Mouse (Mus musculus) inflammation-experienced regulatory T-cells, adult 6 months (primary cell): Measurements from ENCODE around the gene Asz1. TPM values are rescaled to one million over a fixed set of nuclear protein-coding genes. Genes with fewer than 3 reads are reported as not detected.

ENCODE experiments used
- ATAC-seq: one replicate; pipeline ENCODE4 v1.8.0; 2017
- polyA plus RNA-seq, 3 experiments: library from polyadenylated mRNA; unstranded; fragments of 100-300 nt; shearing (Covaris generic); gene quantifications; one replicate each; pipeline ENCODE4 v1.2.1; 2017

Asz1 gene
- not detected for polyA plus RNA-seq

DNA sequence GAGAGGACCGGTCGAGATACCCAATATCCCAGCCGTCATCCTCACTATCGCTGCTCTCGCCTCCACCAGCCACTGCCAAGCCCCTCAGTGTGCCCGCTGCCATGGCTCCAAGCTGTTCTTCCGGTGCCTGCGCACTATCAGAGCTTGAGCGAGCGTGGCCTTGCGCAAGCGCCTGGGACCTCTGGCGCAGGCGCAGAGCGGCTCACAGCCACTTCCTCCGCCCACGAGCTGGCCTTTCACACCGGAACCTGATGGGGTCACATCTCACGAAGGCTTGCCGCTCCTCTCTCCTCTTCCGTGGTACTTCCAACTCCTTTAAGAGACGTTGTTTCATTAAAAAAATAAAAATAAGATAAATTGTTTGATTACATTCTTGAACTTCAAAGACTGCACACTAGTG, at the start of gene Asz1:
Gene Asz1, minus strand, starts transcription at position 128 of the 400 bp plus-strand sequence.
- no peak for ATAC-seq

DNA sequence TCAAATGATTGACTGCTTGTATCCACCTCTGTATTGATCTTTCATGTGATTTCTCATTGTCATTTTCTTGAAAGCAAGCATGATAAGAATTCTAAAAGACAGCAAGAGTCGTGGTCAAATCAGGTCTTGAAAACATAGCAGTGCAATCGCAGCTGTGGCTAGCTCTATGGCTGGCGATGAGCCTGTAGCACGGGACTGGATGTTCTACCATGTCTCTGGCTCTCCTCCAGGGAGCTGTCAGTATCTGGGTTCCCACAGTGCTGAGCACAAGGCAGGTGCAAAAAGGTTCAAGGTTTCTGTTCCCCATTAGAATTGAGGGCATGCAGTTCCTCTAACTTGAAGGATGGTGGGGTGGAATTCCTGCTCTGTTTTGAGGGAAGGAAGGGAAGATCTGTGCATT, 44.2 kb upstream of the Asz1 start:
- ATAC-seq = no peak

DNA sequence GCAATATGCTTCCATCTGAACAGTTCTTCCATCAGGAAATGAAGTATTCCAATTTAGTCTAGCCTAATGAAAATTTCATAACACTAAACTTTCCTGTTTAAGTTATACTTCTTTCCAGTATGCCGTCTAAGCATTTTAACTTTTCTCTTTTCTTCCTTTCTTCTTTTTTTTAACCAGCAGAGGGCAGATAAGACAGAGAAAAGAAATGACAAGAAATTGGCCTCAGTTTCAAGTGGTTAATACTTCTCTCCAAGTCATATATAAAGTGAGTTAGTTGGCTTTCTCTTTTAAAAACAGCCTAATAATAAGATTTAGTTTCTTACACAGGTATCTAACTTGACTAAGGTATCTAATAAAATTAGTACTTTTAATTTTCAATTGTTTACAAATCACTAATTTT, 26.4 kb upstream of the Asz1 start:
- ATAC-seq = no peak

DNA sequence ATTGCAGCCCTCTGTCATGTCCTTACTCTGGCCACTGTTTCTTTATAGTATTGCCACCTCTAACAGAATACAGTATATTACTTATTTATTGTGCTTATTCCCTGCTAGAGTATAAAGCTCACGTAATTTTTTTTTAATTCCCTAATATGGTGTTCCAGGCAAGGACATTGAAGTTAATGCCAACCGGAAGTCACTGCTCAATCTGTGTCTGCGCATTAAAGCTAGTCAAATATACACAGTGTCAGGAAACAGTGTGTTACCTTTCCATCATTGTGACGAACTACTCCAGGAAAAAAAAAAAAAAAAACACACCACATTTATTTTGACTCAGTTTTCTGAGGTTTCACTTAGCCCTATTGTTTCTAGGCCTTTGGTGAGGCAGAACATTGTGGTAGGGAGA, 19.2 kb upstream of the Asz1 start:
- ATAC-seq = no peak

DNA sequence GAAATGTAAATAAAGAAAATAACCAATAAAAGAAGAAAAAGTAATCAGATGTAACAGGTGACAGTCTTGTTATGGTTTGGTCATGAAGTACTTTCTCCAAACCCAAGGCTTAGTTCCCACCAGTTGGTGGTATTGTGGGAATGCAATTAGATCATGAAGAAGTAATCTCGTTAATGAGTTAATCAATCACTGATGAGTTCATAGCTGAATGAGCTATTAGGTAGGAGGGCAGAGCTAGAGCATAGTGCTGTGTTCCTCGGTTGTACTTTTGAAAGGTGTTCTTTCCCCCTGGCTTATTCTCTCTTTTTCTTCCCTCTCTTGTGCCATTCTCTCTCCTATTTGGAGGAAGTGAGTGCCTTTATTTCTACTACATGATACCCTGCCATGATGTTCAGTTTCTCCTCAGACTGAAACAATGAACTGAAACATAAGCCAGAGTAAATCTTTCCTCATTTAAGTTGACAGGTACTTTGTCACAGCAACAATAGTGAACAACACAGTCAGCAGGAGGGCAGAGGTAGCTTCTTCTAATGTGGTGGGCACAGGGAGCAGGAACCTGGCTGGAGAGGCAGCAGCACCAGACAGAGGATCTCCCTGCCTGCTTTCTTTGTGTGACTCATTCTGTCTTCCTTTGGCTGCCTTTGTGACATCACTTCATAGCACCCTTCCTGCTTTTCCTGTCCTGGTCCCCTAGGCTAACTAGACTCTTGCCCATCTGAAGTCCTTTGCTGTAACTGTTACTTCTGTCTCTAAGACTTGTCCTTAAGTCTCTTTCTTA, 18.5 kb upstream of the Asz1 start:
- no peak for ATAC-seq

DNA sequence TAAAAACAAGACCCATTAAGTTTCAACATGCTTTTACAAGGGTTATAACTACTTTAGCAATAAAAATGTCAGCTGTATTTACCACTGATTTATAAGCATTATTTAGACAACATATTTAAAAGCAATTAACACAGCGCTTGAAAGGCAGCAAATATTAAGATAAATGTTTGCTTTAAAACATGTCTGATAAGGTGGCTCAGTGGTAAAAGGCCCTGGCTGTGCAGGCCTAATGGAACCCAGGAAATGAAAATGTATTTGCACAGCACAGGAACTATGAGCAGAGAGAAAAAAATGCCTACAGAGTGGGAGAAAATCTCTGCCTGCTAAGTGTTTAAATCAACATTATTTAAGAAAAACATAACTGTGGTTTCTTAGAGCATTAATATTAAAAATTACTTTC, 12.0 kb downstream of the Asz1 start:
- ATAC-seq = no peak

DNA sequence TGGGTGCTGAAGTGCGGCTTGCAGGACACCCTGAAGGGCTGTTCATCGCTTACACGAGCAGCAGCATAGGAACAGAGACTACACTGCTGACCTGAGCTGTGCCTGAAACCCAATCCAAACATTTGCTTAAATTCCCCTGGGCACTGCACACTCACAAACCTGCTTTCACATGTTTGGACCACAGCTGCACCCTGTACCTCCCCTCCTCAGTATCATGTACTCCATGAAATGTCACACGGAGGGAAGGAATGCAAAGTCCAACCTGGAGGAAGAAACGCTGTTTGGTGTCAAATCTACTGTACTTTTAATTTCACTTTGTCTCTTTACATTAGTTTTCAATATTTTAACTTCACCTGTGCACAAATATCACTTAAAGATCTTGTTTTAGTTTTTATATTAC, 19.8 kb downstream of the Asz1 start:
- no peak for ATAC-seq

DNA sequence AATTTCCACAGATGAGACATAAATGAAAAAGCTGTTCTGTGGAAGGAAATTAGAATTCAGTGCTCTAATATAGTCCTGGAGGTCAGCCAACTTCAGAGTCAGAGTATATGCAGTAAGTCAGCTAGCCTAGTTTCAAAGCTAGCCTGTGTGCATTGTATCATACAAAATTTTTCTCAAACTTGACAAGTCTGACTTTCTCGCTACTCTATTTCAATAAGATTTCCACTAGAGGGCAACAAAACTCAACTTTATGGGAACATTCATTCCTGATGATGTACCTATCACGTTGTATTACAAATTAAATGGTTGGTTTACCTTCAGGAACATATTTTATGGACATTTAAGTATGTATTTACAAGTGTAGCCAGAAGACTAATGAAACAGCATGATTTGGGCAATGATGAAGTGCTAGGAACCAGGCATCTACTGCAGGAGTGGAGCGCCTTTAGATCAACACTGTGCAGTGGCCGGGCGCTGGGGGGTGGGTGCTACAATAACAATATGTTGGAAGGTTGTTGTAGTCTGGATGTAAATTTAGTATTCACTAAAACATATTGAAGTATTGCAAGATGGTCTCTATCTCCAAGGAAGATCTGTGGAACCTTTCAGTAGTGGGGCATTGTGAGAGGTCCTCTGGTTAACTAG, 21.6 kb downstream of the Asz1 start:
- no peak for ATAC-seq

DNA sequence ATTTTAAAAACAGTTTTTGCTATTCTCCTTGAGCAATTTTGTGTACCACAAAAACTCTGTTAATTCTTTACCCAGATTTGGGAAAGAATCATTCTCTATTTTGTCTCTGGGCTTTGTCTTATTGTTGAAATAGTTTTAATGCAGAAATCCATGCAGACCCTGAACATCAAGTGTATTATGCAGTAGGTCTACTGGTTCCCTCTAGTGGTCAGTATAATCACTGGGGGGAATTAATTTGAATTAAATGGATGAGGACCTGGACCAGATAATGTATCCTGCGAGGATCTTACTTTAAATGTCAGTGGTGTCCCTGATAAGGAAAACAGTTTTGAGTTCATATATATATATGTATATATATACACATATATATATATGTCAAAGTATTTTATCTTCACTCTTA, 30.2 kb downstream of the Asz1 start:
- no peak for ATAC-seq

DNA sequence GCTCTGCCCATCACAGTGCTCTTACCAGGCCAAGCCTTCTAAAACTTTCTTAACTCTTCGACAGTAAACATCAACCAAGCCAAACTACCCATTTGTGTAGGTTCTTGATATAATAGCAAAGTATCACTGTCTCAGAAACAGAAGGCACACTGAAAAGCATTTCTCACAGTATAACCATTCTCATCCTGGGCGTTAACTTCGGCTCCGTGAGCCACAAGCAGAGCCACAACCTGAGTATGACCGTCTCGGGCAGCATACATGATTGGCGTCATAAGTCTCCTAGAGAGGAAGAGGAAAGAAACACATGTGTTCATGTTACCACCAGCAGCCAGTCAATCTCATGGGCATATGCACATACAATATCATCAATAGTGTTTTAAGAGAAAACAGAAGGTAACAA, 31.9 kb downstream of the Asz1 start:
- ATAC-seq = no peak

DNA sequence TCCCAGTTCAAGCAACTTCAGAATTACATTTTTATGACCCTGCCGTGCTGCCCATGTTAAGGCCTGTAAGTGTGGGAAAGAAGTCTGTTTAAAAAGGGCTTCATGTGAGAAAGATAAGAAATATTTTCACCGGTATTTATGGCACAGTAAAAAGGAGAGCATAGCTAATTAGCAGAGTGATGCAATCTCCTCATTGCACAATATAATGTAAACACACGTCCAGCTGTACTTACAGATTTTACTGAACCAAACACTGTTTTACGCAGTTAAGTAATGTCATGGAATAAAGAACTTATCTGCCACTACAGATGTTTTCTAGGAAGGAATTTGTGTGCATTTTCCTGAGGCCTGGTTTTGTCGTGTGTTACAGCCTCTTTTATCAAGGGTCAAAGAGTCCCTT, 32.3 kb downstream of the Asz1 start:
- no peak for ATAC-seq

DNA sequence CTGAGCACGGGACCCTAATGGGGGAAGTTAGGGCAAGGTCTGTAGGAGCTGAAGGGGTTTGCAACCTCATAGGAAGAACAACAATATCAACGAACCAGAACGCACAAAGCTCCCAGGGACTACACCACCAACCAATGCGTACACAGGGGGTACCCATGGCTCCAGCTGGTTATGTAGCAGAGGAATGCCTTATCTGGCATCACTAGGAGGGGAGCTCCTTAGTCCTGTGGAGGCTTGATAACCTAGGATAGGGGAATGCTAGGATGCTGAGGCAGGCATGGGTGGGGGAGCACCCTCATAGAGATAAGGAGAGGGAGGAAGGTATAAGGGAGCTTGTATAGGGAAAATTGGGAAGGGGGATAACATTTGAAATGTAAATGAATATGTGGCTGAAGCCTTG, 51.0 kb downstream of the Asz1 start:
- ATAC-seq = no peak

DNA sequence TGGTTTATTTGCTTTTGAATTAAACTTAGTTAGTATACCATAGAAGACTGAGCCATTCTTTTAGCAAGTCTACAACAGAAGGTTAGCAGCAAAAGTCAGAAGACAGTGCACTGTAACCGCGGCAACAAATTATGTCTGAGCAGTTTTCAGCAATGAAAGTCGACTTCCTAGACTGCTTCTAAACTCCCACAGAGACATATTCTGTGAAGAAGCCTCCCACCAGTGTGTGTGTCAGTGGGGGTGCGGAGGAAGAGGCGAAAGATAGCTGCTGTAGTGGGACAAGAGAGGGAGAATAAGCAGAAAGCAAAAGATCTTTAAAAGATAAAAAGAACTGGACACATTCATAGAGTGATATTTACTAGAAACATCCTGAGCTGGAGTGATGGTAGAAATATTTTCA, 57.2 kb downstream of the Asz1 start:
- ATAC-seq = no peak

DNA sequence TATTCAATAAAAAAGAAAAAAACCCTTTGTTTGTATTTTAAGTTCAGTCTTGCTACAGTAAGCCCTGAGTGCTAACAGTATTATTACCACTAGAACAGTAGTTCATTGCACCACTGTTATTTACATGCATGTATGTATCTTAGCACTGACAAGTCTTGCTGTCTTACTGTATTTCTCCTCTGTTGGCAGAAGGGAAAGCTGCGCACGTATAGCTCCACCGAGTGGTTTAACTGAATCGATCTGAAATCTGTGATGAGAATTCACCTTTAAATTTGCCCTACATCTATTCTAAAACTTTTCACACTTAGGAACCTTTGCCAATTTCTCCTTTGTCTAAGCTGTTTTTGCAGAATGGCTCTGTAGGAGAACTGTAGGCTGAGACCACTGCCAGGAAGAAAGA, 64.6 kb downstream of the Asz1 start:
- no peak for ATAC-seq

DNA sequence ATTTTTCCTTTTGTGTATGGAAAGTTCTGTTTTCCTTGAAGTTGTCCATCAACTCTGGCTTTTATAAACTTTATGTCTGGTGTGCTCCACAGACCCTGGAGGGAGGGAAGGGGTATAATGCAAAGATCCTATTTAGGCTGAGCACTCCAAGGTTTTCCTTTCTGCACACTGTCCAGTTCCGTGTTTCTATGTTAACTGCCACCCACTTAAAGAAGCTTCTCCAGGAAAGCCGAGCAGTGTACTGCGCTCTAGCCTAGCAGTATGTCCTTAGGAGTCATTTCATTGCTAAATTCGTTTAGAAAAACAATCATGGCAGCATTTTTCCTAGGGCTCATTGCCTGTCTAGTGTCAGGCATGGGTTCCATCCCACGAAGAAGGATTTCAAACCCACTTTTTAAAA, 65.7 kb downstream of the Asz1 start:
- ATAC-seq = no peak

DNA sequence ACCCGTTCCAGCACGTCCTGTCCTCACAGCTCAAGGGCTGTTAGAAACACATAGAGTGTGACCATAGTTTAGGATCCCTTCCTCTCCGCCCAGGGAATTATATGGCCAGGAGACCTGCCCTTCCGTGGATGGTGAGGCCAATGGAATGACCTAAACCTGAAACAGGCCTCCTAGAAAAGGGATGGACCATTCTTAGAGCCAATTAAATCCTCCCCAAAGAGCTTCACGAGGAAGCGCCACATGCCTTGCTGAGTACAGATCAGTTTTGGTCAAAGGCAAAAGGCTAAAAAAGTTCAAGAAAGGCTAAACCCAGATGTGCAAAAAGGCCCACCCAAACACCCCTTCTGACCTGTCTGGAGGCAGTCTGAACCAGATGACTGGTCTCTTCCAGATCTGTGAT, 76.6 kb downstream of the Asz1 start:
- no peak for ATAC-seq

DNA sequence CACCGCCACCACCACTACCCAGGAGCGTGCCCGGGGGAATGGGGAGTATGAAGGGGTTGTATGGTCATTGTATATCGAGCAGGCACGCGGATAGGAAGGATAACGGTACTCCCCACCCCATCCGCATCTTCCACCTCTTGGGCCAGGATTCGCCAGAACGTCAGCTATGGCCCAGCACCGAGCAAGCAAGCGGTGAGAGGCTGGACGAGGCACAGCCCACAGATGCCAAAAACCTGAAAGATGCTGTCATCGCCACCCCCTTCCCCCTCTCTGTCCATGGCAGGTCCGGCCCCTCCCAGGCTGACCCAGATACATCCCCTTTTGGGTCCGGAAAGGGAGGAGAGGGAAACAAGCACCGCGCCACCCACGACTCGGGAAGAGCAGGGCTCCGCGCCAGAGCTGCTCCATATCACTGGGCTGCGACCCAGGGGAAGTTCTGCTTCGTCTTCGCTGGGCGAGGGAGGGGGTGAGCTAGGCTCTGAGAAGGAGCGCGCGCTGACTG, 77.3 kb downstream of the Asz1 start:
- no peak for ATAC-seq

DNA sequence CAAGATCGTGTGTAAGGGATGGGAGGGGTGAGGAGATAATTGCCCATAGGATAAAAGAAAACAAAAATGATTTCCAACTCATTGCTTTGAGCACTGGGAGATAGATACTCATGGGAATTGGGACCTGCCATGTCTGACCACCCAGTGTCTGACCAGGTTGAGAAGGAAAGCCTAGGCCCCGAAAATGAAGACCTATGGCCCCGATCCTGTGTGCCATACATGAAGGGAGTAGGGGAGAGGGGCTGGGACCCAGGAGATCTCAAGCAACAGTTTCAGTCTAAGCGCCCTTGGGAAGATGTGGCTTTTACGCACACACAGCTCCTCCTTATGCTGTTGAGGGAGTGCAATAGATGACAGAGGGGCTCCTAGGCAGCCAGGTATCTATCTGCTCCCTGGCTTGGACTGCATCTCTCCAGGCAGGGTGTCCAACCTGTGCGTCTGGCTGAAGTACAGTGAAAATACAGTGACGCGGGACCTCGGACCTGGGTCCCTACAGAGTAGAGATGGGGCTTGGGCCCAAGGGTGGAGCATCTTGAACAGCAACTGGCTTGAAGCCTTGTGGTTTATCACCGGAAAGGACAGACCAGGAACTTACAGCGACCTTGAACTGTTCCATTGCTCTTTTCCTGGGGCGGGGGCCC, 77.9 kb downstream of the Asz1 start:
- ATAC-seq = no peak

DNA sequence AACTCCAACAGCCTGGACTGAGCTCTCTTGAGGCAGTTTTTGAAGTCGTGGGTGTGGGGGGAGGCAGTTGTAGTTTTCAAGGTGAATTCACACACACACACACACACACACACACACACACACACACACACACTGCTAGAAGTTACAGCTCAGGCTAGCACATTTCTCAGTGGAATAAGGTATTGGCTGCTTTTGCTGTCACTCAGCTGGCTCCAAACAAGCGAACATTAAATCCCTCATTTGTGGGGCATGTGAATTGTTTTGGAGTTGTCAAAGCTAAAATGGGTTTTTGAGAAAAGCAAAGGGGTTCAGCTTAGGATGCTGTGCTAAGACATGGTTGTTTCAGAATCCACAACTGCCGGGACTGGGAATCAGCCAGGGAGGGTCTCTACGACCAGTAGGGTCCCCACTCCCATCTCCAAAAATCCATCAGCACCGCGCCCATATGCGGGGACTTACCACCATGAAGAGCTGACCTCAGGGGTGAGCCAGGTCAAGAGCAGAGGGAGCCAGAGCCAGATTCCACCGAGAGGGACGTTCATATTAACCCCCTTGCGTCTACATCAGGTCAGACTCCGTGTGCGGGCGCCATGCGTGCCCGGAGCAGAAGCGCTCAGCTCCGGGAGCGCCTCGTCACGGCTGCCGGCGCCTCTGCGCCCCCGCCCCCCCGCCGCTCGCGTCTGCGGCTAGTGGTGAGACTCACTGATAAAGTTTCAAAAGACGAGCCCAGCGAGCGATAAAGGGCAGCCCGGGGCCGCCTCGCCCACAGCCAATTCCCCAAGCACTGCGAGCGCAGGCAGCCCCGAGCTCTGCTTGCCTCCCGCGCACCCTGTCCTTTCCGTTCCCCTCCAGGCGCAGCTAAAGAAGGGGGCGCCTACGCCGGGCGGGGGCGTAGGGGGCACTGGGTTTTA, 78.9 kb downstream of the Asz1 start, which contains the start of gene Wnt2:
Gene Wnt2, minus strand, starts transcription at position 840 of the 911 bp plus-strand sequence.
- no peak for ATAC-seq

DNA sequence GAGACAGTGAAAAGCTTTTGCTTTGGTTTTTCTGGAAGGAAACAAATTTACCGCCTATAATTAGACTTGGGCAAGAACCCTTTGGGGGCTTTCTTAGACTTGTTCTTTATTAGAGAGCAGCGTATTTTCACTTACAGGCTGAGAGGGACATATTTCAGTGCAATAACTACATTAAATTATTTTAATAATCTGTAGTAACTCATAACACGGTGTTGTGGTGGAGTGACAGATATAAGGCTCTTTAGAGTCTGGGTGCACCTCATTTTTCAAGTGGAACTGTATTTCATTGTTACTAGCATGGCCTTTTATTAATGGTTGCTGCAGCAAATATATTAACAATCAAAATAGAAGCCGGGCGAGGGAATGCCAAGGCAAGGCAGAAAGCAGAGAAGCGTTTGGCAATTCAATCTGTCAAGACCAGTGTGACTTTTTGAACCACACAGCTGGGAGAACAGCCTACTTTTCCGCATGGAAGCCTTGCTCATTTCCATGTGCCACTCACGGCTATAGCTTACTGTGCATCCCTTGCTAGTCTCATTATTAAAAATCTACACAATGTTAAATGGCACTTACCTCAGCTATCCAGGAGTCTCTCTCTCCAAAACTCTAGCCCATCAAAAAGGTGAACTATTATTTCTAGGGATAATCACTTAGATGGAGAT, 84.6 kb downstream of the Asz1 start:
- no peak for ATAC-seq

DNA sequence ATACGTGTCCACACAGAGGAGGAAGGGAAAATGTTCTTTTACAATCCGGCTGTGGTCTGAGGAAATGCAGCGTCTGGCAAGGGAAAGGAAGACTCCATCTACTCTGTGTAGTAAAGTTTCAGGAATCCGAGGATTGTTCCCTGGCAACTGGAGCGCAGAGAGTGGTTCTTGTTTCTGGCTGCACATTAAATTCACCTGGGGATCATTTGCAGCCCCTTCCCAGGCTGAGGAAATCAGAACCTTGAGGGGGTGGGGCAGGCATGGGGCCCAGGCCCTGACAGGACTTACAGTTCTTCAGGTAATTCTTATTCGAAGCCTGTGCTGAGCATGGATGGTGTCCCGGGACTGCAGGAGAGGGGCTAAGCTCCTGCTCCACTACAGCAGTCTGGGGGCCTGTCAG, 95.5 kb downstream of the Asz1 start:
- ATAC-seq = no peak

DNA sequence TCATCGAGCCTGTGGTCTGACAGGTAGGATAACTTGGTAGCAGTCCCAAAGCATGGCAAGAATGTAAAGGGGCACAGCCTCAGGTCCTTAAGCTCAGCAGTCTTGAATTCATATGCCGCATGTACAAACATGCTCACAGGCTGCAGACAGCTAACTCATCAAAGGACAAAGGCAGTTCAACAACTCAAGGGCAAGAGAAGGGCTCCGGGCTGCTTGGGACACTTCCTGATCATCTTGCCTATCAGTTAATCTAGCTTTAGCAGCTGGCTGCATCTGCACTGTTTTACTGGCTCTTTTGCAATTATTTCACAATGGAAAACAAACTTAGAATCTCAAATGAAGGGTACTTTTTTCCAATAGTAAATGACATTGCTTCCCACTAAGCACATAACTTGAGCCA, 101.5 kb downstream of the Asz1 start:
- ATAC-seq = no peak
